Mouse (Mus musculus): ENCODE results near the gene Ccdc151. TPM values are rescaled to one million over a fixed set of nuclear protein-coding genes. Genes with fewer than 3 reads are reported as not detected.
A peak's percentile ranks its signal among the peaks of the same experiment; 100 is the strongest.

Gene Ccdc151
- total RNA-seq, 2 experiments from 2014 or later = not detected

DNA sequence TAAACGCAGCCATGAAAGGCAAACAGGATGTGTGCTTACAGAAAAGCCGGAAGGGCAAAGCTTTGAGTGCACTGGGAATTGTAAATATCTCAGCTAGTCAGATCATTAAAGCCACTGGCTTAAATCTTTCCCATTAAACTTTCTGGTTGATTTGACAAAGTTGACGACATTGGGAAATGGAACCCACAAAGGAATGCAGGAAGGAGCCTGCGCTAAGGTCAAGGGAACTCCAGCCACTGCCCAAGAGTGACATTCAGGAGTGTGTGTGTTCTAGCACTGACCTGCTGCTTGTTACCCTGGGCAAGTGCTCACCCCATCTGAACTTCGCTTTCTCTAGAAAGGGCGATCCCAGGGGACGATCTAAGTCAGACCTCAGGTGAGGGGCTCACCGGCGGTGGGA, 42.3 kb downstream of the Ccdc151 start:
- no peak for ATAC-seq (ENCODE audit: poor library complexity, severe bottlenecking)

DNA sequence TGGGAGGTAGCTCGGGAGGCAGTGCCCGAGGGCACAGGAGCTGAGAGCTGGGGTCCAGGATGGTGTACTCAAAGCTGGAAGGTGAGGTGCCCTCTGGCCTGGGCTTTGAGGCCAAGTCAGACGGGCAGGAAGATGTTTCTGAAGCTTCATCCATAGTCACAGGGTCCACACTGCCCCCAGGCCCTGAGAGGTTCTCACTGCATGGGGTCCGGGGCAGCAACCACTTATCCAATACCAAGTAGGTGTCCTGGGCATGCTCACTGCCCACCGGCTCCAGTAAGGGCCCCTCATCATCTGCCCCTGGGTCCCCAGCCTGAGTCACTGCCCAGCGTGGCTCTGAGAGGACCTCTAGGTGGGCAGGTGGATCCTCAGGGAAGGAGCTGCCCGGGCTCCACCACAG, 43.2 kb downstream of the Ccdc151 start:
- ATAC-seq (ENCODE audit: poor library complexity, severe bottlenecking) = no peak

- ATAC-seq (ENCODE audit: poor library complexity, severe bottlenecking) = no peak
Measured at GRCm38 (mm10) chr9:21958372-21958771, 44.1 kb downstream of the Ccdc151 start.

- peak; percentile 93 for ATAC-seq (ENCODE audit: poor library complexity, severe bottlenecking)
Measured at GRCm38 (mm10) chr9:21955570-21956281, 46.7 kb downstream of the Ccdc151 start, which contains the start of gene Swsap1. Swsap1 (plus strand) TSS chr9:21955755.

- ATAC-seq (ENCODE audit: poor library complexity, severe bottlenecking) = peak; percentile 45
Measured at GRCm38 (mm10) chr9:21955225-21955569, 47.2 kb downstream of the Ccdc151 start.

DNA sequence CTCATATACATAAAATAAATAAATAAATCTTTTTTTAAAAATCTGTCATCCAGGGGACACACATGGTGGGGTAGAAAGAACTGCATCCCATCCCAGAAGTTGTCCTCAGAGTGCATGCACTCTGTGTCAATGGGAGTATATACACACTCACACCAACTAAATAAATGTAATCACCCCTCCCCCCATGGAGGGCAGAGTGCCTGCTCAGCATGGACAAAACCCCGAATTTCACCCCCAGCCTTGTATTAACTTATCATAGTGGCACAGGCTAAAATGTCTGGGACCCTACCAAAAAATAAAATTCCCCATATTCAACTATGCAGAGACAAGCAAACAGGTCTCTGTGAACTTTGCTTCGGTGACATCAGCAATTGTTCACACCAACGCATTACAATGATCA, 47.8 kb downstream of the Ccdc151 start:
- no peak for ATAC-seq (ENCODE audit: poor library complexity, severe bottlenecking)

DNA sequence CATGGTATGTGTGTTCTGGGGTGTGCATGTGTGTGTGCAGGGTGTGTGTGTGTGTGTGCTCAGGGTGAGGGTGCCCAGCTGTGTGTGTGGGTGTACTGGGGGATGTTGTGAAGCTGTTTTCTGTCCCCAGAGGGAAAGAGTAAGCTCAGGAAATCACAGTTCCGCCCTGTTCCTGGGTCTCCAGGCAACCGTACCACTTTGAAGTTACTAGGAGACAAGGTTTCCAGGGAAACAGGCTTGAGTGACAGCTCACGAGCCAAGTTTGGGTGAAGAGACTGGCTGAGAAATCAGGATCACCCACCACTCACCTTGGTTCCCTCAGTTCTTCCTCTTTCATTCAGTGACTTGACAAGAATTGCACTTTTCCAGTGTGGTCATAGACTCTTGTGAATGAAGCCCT, 48.8 kb downstream of the Ccdc151 start:
- no peak for ATAC-seq (ENCODE audit: poor library complexity, severe bottlenecking)

GRCm38 (mm10) chr9:21951977-21952376, 50.5 kb downstream of the Ccdc151 start:
- ATAC-seq (ENCODE audit: poor library complexity, severe bottlenecking) = no peak

GRCm38 (mm10) chr9:21950322-21950721, 52.1 kb downstream of the Ccdc151 start:
- peak; percentile 73 for ATAC-seq (ENCODE audit: poor library complexity, severe bottlenecking)

DNA sequence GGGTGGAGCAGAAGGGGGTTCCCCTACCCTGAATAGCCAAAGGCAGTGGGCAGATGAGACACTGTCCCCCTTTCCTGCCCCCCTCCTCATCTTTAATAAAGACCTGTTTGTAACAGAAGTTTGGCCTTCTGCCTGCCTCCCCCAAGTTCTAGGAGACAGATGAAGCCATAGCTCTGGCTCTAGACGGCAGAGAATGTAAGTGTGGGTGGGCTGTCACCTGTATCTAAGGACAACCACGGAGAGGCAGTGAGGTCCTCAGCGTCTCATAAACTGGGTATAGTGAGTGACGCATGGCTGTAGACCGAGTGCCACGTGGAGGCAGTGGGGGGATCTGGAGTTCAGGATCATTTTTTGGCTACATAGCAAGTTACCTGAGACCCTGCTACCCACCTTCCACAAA, 53.6 kb downstream of the Ccdc151 start:
- no peak for ATAC-seq (ENCODE audit: poor library complexity, severe bottlenecking)

DNA sequence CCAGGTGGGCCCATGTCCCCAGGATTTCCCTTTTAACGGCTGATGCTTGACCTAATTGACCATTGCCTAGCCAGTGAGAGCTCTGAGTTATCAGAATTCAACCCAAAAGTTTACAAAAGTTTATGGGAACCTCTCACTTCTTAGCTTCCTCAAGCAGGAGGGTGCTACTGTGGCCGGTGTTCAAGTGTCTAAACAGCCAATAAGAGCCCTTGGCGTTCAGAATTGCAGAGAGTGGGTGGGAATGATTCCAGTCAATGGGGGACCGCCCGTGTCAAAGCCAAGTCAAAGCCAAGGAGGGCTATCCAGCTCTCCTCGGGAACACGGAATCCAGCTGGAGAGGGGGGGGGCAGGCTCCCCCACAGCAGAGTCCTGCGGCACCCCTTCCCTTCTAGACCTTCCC, 54.3 kb downstream of the Ccdc151 start:
- no peak for ATAC-seq (ENCODE audit: poor library complexity, severe bottlenecking)

DNA sequence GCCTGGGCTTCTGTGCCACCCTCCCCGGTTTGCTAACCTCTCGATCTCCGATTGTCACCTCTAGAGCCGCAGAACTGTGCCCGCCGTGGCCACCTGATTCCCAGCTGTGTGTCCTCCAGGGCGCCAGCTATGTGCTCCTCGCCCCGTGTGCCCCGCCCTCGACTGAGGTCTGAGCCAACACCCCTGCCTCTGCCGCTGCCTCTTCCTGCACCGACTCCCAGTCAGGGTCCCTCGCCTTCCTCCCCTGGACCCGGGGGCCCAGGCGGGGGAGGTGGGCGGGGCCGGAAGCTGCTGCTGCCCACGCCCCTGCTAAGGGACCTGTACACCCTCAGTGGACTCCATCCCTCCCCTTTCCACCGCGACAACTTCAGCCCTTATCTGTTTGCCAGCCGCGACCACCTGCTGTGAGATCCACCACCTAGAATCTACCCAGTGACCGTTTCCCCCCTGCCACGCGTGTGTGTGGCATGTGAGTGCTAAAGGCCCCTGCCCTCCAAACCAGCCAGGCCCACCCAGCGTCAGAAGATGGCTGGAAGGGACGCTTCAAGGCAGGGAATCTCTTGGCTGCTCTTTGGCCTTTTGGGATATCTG, 54.8 kb downstream of the Ccdc151 start:
- ATAC-seq (ENCODE audit: poor library complexity, severe bottlenecking) = 0 out of 2 replicates have a peak, but pooled peaks have one; percentile 10

- no peak for ATAC-seq (ENCODE audit: poor library complexity, severe bottlenecking)
Measured at GRCm38 (mm10) chr9:21944267-21944666, 58.2 kb downstream of the Ccdc151 start.

DNA sequence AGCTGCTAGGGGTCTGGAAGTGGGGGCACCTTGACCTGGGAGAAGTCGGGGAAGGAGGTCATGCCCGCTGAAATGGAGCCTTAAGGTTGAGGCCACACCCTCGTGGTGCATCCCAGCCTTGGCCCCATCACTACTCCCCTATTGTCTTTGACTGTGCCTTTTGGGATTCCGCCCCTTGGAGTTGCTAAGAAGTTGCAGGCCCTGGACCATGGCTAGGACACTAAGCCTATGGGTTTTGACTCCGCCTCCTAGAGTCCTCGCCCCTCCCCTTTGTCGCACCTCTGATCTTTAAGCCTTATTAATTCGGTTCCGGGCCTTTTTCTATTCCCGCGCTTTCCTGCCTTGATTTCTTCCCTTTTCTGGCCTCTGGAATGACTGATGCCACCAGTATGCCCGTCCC, 58.8 kb downstream of the Ccdc151 start:
- no peak for ATAC-seq (ENCODE audit: poor library complexity, severe bottlenecking)

- no peak for ATAC-seq (ENCODE audit: poor library complexity, severe bottlenecking)
Measured at GRCm38 (mm10) chr9:21943046-21943445, 59.4 kb downstream of the Ccdc151 start.

Other genes starting within 250 kb of the Ccdc151 start
- 49.8 and 57.8 TPM in 2 replicates for gene Spc24, start 242.3 kb downstream of the Ccdc151 start, total RNA-seq (2015)
- gene Spc24, start 242.3 kb downstream of the Ccdc151 start, total RNA-seq (2017) = 127 and 156 TPM in 2 replicates
- gene Kank2, start 203.9 kb downstream of the Ccdc151 start, total RNA-seq (2015) = 0.73 and 1.2 TPM in 2 replicates
- gene Kank2, start 203.9 kb downstream of the Ccdc151 start, total RNA-seq (2017) = 0.49 and 1.1 TPM in 2 replicates
- 1.6 and 2.0 TPM in 2 replicates for gene Angptl8, start 167.1 kb downstream of the Ccdc151 start, total RNA-seq (2015)
- gene Angptl8, start 167.1 kb downstream of the Ccdc151 start, total RNA-seq (2017) = 3.3 TPM in 1 of 2 replicates, not detected in the other
- gene Dock6, start 150.0 kb downstream of the Ccdc151 start, total RNA-seq (2015) = 2.3 and 2.6 TPM in 2 replicates
- gene Dock6, start 150.0 kb downstream of the Ccdc151 start, total RNA-seq (2017) = 1.3 and 1.5 TPM in 2 replicates
- 36.7 and 44.4 TPM in 2 replicates for gene Rab3d, start 84.4 kb downstream of the Ccdc151 start, total RNA-seq (2015)
- gene Rab3d, start 84.4 kb downstream of the Ccdc151 start, total RNA-seq (2017) = 66.4 and 92.7 TPM in 2 replicates
- 0.22 and 1.0 TPM in 2 replicates for gene Ccdc159, start 75.2 kb downstream of the Ccdc151 start, total RNA-seq (2015)
- 0.53 TPM in 1 of 2 replicates, not detected in the other for gene Ccdc159, start 75.2 kb downstream of the Ccdc151 start, total RNA-seq (2017)
- gene Tmem205, start 75.1 kb downstream of the Ccdc151 start, total RNA-seq (2015) = 40.9 and 48.2 TPM in 2 replicates
- 8.0 and 14.1 TPM in 2 replicates for gene Tmem205, start 75.1 kb downstream of the Ccdc151 start, total RNA-seq (2017)
- gene Plppr2, start 65.6 kb downstream of the Ccdc151 start, total RNA-seq (2015) = 0.57 and 0.96 TPM in 2 replicates
- 0.65 TPM in 1 of 2 replicates, not detected in the other for gene Plppr2, start 65.6 kb downstream of the Ccdc151 start, total RNA-seq (2017)
- gene Swsap1, start 46.9 kb downstream of the Ccdc151 start, total RNA-seq (2015) = 3.7 and 4.3 TPM in 2 replicates
- gene Swsap1, start 46.9 kb downstream of the Ccdc151 start, total RNA-seq (2017) = 6.5 and 6.6 TPM in 2 replicates
- gene Epor, start 39.1 kb downstream of the Ccdc151 start, total RNA-seq (2015) = 0.45 and 0.84 TPM in 2 replicates
- 0.28 and 1.2 TPM in 2 replicates for gene Epor, start 39.1 kb downstream of the Ccdc151 start, total RNA-seq (2017)
- gene Rgl3, start 13.2 kb downstream of the Ccdc151 start, total RNA-seq (2015) = not detected in 2 replicates
- not detected in 2 replicates for gene Rgl3, start 13.2 kb downstream of the Ccdc151 start, total RNA-seq (2017)
- 25.4 and 28.8 TPM in 2 replicates for gene Prkcsh, start 172 bp upstream of the Ccdc151 start, total RNA-seq (2015)
- 70.7 and 76.5 TPM in 2 replicates for gene Prkcsh, start 172 bp upstream of the Ccdc151 start, total RNA-seq (2017)
- not detected in 2 replicates for gene Elavl3, start 49.4 kb upstream of the Ccdc151 start, total RNA-seq (2015)
- gene Elavl3, start 49.4 kb upstream of the Ccdc151 start, total RNA-seq (2017) = not detected in 2 replicates
- gene Gm49318, start 68.6 kb upstream of the Ccdc151 start, total RNA-seq (2015) = not detected in 2 replicates
- gene Gm49318, start 68.6 kb upstream of the Ccdc151 start, total RNA-seq (2017) = not detected in 2 replicates
- 4.4 and 6.1 TPM in 2 replicates for gene Zfp653, start 68.7 kb upstream of the Ccdc151 start, total RNA-seq (2015)
- gene Zfp653, start 68.7 kb upstream of the Ccdc151 start, total RNA-seq (2017) = 6.2 and 8.6 TPM in 2 replicates
- 3.9 and 5.0 TPM in 2 replicates for gene Ecsit, start 82.8 kb upstream of the Ccdc151 start, total RNA-seq (2015)
- gene Ecsit, start 82.8 kb upstream of the Ccdc151 start, total RNA-seq (2017) = 10.8 and 11.1 TPM in 2 replicates
- gene Cnn1, start 96.6 kb upstream of the Ccdc151 start, total RNA-seq (2015) = not detected in 2 replicates
- gene Cnn1, start 96.6 kb upstream of the Ccdc151 start, total RNA-seq (2017) = not detected in 2 replicates
- gene Elof1, start 114.5 kb upstream of the Ccdc151 start, total RNA-seq (2015) = 85.2 and 95.7 TPM in 2 replicates
- gene Elof1, start 114.5 kb upstream of the Ccdc151 start, total RNA-seq (2017) = 29.7 and 42.0 TPM in 2 replicates
- 5.5 and 10.9 TPM in 2 replicates for gene Acp5, start 133.1 kb upstream of the Ccdc151 start, total RNA-seq (2015)
- 4.4 and 6.6 TPM in 2 replicates for gene Acp5, start 133.1 kb upstream of the Ccdc151 start, total RNA-seq (2017)
- gene Pigyl, start 154.2 kb upstream of the Ccdc151 start, total RNA-seq (2015) = 19.7 and 22.1 TPM in 2 replicates
- gene Pigyl, start 154.2 kb upstream of the Ccdc151 start, total RNA-seq (2017) = 22.8 and 24.8 TPM in 2 replicates
- not detected in 2 replicates for gene Zfp872, start 185.5 kb upstream of the Ccdc151 start, total RNA-seq (2015)
- gene Zfp872, start 185.5 kb upstream of the Ccdc151 start, total RNA-seq (2017) = not detected in 2 replicates
- gene Zfp809, start 223.1 kb upstream of the Ccdc151 start, total RNA-seq (2015) = 39.2 and 40.2 TPM in 2 replicates
- 33.4 and 34.6 TPM in 2 replicates for gene Zfp809, start 223.1 kb upstream of the Ccdc151 start, total RNA-seq (2017)

All from megakaryocyte, adult 5-6 weeks (primary cell).